Mouse (Mus musculus) lung, embryonic 14.5 days (tissue): ENCODE results near the gene Camta1. TPM values are rescaled to one million over a fixed set of nuclear protein-coding genes. Genes with fewer than 3 reads are reported as not detected.

Source experiments
- ATAC-seq: fragments of 200-750 bp; cut with Nextera tagmentation; 2 replicates; pipeline ENCODE4 v1.8.0; 2017; ENCODE audit warnings: mild to moderate bottlenecking, moderate TSS enrichment, moderate library complexity; ENCODE audit not compliant: insufficient read depth
- DNase-seq: peaks from one replicate; pipeline ENCODE4 v3.0.0-alpha.2; 2015
- H3K27ac ChIP-seq: fragments of 300-500 bp; sonication (generic); 2 replicates; pipeline ENCODE4 v1.5.1; 2014; ENCODE audit warnings: low read depth, mild to moderate bottlenecking, moderate library complexity
- H3K27me3 ChIP-seq: fragments of 300-500 bp; sonication (generic); 2 replicates; pipeline ENCODE4 v1.6.1; 2014; ENCODE audit warnings: low read length, control low read depth; ENCODE audit not compliant: insufficient read depth
- H3K36me3 ChIP-seq: fragments of 300-500 bp; sonication (generic); 2 replicates; pipeline ENCODE4 v1.6.1; 2014; ENCODE audit warnings: control low read depth; ENCODE audit not compliant: insufficient read depth
- H3K4me1 ChIP-seq: fragments of 300-500 bp; sonication (generic); 2 replicates; pipeline ENCODE4 v1.6.1; 2014; ENCODE audit warnings: antibody characterized with exemption, control low read depth; ENCODE audit not compliant: insufficient read depth
- H3K4me2 ChIP-seq: fragments of 300-500 bp; sonication (generic); 2 replicates; pipeline ENCODE4 v1.6.1; 2014; ENCODE audit warnings: mild to moderate bottlenecking
- H3K4me3 ChIP-seq: fragments of 300-500 bp; sonication (generic); 2 replicates; pipeline ENCODE4 v1.5.1; 2014; ENCODE audit warnings: low read depth, low read length
- H3K9ac ChIP-seq: fragments of 300-500 bp; sonication (generic); 2 replicates; pipeline ENCODE4 v1.6.1; 2014
- H3K9me3 ChIP-seq: fragments of 300-500 bp; sonication (generic); 2 replicates; pipeline ENCODE4 v1.6.1; 2016; ENCODE audit warnings: low read depth, low read length, control low read depth
- CTCF ChIP-seq: IDR thresholded peaks from 2 replicates; pipeline ENCODE4 v1.5.1; 2016; ENCODE audit warnings: antibody characterized with exemption, low read depth
- WGBS: fragments of 180-500 bp; shearing (Covaris S2); extraction: QIAGEN DNeasy Blood & Tissue Kit; methylation state at CpG from one replicate; pipeline ENCODE4 v1.1.7; 2014; 5-methylcytosine and 5-hydroxymethylcytosine counted together
- polyA plus RNA-seq: library from polyadenylated mRNA; unstranded; fragments of >200 nt; fragmentation: Nextera tagmentation; extraction: Ambion mirVana; gene quantifications from 2 replicates; pipeline ENCODE4 v1.2.1, GENCODE M21; 2014

Camta1 gene
- polyA plus RNA-seq, 1 experiment from 2014 or later: 87.5 TPM

DNA sequence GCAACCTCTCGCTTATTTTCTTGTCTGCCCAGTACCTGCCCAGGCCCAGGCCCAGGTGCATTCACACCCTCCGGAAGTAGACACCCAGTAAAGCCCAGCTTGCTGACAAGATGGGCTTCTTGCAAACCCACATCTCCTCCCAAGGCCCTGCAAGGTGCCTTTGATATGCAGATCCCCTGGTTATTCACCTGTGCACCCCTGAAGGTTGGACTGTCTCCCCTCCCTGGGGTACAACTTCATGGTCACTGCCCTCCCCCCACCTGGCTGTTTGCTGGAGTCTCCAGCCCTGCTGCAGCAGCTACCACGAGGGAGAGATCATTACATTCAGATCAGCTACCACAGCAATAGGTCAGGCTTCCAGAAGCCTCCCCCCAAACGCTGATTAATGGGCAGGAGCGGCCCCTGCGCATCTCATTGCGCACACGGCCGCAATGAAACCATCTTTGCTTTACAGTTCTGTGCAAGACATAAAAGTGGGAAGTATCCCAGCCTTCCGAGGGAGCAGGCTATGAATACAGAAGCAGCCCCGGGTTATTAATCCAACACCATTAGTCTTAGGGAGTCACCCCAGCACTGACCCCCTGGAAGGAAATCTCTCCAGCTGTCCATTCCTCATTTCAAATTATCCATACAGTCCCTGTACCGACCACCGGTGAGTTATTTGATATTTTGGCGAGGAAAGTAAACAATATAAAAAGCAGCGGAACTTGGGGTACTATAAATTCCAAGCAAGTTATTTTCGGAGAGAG is 205.9 kb downstream of the Camta1 start:
- Histone ChIP-seq H3K36me3 (no peaks in the 10 kb centered on the region), H3K4me3 (no peak overlapping the region), H3K4me1 (no peaks in the 10 kb centered on the region), H3K9ac (no peak overlapping the region), H3K4me2 (no peak overlapping the region), H3K27ac (no peak overlapping the region), H3K9me3 (no peaks in the 10 kb centered on the region), H3K27me3 (no peaks in the 10 kb centered on the region)
- TF ChIP-seq CTCF: no peak
- ATAC-seq (no peak), DNase-seq (no peak)
- WGBS: 38% methylated on average over 16 of the region's 16 CpGs

DNA sequence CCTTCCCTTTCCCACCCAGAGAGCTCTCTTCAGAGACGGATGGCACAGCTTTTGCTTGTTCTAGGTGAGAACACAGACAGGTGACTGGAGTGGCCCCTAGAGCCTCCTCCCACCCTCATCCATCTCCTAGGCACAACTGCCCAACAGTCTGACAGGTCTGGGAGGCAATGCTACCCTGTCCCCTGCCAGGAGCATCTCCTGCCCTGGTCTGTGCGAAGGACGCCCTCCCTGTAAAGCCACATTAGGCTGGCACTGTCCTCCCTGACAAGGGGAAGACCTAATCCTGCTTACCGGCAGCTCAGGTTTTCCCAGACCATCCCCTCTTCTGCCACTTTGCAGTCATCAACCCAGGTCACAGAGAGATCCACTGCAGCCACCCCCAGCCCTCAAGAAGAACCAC is 206.4 kb downstream of the Camta1 start:
- TF ChIP-seq CTCF: no peak
- no peak overlapping the region for H3K4me3 ChIP-seq
- no peaks in the 10 kb centered on the region for H3K36me3 ChIP-seq
- ATAC-seq (no peak), DNase-seq (no peak)
- H3K9ac ChIP-seq: no peak overlapping the region
- 59% methylated on average over 4 of the region's 4 CpGs for WGBS
- H3K9me3 ChIP-seq: no peaks in the 10 kb centered on the region
- no peaks in the 10 kb centered on the region for H3K4me1 ChIP-seq
- no peak overlapping the region for H3K27ac ChIP-seq
- no peaks in the 10 kb centered on the region for H3K27me3 ChIP-seq
- H3K4me2 ChIP-seq: no peak overlapping the region

DNA sequence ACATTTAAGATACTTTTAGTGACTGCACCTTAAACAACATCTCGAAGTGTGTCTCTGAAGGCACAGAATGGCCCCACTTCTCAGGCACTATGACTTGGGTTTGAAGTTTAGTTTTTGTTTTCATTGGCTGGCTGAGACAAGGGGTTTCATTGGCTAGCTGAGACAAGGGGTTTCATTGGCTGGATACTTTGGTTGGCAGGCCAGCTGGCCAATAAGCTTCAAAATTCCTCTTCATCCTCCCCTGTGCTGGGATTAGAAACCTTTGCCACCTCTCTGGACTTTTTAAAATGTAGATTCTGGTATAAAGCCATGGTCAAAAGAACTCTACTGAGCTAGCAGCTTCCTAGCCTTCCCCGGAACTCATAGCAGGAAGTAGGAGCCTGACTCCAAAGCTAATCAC is 219.3 kb downstream of the Camta1 start:
- TF ChIP-seq CTCF: no peak
- Histone ChIP-seq H3K9ac (no peak overlapping the region), H3K4me1 (no peaks in the 10 kb centered on the region), H3K36me3 (no peaks in the 10 kb centered on the region), H3K9me3 (no peaks in the 10 kb centered on the region), H3K27me3 (no peaks in the 10 kb centered on the region), H3K4me3 (no peak overlapping the region), H3K27ac (no peak overlapping the region), H3K4me2 (no peak overlapping the region)
- WGBS: 84% methylated on average over 2 of the region's 2 CpGs
- no peak for DNase-seq
- no peak for ATAC-seq

DNA sequence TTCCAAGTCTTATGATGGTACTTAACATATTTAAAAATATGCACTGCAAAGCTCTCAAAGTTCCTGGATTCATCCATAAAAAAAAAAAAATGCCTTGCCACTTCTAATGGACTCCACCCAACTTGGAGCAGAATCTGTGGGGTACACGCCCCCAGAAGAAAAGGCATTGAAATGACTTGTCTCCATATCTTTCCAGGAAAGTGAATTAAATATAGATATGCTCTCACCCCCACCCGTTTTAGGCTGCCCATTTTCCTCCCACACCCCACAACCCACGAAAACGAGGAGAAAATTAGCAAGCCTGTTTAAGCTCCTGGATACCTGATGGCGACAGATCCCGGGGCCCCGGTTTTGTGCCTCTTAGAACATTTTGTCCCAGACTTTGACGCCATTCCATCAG is 220.7 kb downstream of the Camta1 start:
- no peaks in the 10 kb centered on the region for H3K27me3 ChIP-seq
- no peak overlapping the region for H3K4me2 ChIP-seq
- no peaks in the 10 kb centered on the region for H3K4me1 ChIP-seq
- no peak overlapping the region for H3K4me3 ChIP-seq
- ATAC-seq: no peak
- 76% methylated on average over 8 of the region's 8 CpGs for WGBS
- TF ChIP-seq CTCF: no peak
- no peak overlapping the region for H3K27ac ChIP-seq
- no peak overlapping the region for H3K9ac ChIP-seq
- DNase-seq: no peak
- no peaks in the 10 kb centered on the region for H3K9me3 ChIP-seq
- H3K36me3 ChIP-seq: no peaks in the 10 kb centered on the region

- WGBS: 12% methylated on average over 9 of the region's 9 CpGs
- Histone ChIP-seq H3K9ac (no peak overlapping the region), H3K36me3 (no peaks in the 10 kb centered on the region), H3K4me2 (no peak overlapping the region), H3K27me3 (no peaks in the 10 kb centered on the region), H3K4me1 (no peaks in the 10 kb centered on the region), H3K4me3 (no peak overlapping the region), H3K9me3 (no peaks in the 10 kb centered on the region), H3K27ac (no peak overlapping the region)
- peak; percentile 60 for TF ChIP-seq CTCF
- no peak for ATAC-seq
- peak; percentile 71 for DNase-seq
Observed at GRCm38 (mm10) chr4:151638941-151639340, 222.7 kb downstream of the Camta1 start.

GRCm38 (mm10) chr4:151637348-151637747 is 224.3 kb downstream of the Camta1 start:
- Histone ChIP-seq H3K9me3 (no peaks in the 10 kb centered on the region), H3K4me3 (no peak overlapping the region), H3K4me2 (no peak overlapping the region), H3K4me1 (no peaks in the 10 kb centered on the region), H3K27me3 (no peaks in the 10 kb centered on the region), H3K9ac (no peak overlapping the region), H3K36me3 (no peaks in the 10 kb centered on the region), H3K27ac (no peak overlapping the region)
- ATAC-seq (no peak), DNase-seq (no peak)
- WGBS: 45% methylated on average over 9 of the region's 9 CpGs
- no peak for TF ChIP-seq CTCF

DNA sequence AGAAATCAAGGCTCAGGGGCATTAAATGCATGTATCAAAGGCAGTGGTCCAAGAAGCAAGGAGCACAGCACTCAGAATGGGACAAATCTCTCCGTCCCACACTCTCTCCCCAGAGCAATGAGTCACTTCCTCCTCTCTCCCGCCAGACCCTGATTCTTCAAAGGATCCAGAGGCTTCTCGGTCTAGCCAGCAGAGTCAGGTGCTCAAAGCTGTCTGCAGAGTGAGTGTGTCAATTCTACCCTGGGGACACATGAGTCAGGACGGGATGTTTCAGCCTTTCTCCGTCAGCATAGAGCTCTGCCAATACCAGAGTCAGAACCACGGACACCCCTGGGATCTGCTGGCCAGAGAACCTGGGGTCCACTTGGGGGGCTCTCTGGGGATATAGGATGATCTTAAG is 226.9 kb downstream of the Camta1 start:
- no peak for ATAC-seq
- 27% methylated on average over 6 of the region's 6 CpGs for WGBS
- Histone ChIP-seq H3K4me2 (no peak overlapping the region), H3K27me3 (no peaks in the 10 kb centered on the region), H3K9me3 (no peaks in the 10 kb centered on the region), H3K4me3 (no peak overlapping the region), H3K9ac (no peak overlapping the region), H3K36me3 (no peaks in the 10 kb centered on the region), H3K27ac (no peak overlapping the region), H3K4me1 (no peaks in the 10 kb centered on the region)
- no peak for TF ChIP-seq CTCF
- peak; percentile 23 for DNase-seq

- H3K27ac ChIP-seq: no peak overlapping the region
- 85% methylated on average over 8 of the region's 8 CpGs for WGBS
- no peaks in the 10 kb centered on the region for H3K27me3 ChIP-seq
- ATAC-seq (no peak), DNase-seq (no peak)
- H3K4me1 ChIP-seq: no peaks in the 10 kb centered on the region
- no peak overlapping the region for H3K4me3 ChIP-seq
- TF ChIP-seq CTCF: no peak
- H3K9me3 ChIP-seq: no peaks in the 10 kb centered on the region
- H3K9ac ChIP-seq: no peak overlapping the region
- H3K4me2 ChIP-seq: no peak overlapping the region
- no peaks in the 10 kb centered on the region for H3K36me3 ChIP-seq
Observed at GRCm38 (mm10) chr4:151633795-151634194, 227.9 kb downstream of the Camta1 start.
